Mouse (Mus musculus): ENCODE measurements around the gene Irf3. TPM values are rescaled to one million over a fixed set of nuclear protein-coding genes. Genes with fewer than 3 reads are reported as not detected.

Gene Irf3
- total RNA-seq, 2 experiments from 2014 or later: 24.2 to 34.1 TPM

DNA sequence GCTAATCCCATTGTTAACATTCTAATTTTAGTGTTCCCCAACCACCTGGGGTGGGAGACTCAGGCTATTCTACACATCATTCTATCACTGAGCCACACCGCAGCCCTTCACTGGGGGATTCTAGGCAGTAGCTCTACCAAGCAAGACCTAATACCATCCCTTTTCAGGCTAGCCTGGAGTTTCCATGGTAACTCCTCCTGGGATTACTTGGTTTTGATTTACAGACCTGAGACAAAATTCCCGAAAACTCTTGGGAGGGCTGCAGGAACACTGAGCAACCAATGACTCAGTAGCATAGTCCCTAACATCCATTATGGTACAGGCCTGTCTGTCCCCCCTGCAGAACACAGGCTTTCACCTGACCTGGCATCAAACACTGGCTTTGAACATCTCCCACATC is 28.8 kb downstream of the Irf3 start:
- ATAC-seq (replicated peaks; ENCODE audit: low FRiP score, poor library complexity, severe bottlenecking): no peak

DNA sequence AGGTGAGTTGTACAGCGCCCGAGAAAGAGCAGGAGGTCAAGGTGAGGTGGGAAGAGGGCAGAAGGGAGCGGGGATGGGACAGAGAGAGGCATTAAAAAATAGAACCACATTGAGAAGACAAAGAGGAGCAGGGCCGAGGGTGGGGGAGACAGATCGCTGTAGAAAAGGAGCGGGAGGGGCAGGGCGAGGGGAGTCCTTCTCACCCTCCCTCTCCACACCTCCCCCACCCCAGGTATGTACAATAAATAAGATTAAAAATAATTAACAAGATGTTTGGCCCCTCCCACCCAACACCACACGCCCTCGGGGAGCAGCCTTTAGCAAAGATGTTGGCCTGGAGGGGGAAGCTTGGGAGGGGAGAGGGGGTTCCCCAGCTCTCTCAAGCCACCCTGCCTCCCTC is 30.3 kb downstream of the Irf3 start:
- no peak for ATAC-seq (replicated peaks; ENCODE audit: low FRiP score, poor library complexity, severe bottlenecking)

DNA sequence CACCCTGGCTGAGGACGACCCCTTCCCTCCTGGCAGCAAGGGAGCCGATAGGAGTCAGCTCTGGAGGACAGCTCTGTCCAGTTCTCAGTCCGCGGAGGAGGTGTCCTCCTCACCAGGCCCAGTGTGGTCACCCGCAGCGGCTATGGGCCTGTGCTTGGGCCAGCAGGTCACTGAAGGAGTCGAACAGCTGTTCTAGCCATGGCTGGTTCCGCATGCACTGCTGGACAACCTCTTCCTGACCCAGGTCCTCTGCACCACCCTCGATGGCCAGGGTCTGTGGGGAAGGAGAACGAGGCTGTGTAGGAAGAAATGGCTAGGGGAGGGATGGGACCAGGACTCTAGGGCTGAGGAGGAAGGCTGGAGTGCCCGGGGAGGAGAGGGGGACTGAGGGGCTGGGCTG is 30.9 kb downstream of the Irf3 start:
- ATAC-seq (replicated peaks; ENCODE audit: low FRiP score, poor library complexity, severe bottlenecking): no peak

DNA sequence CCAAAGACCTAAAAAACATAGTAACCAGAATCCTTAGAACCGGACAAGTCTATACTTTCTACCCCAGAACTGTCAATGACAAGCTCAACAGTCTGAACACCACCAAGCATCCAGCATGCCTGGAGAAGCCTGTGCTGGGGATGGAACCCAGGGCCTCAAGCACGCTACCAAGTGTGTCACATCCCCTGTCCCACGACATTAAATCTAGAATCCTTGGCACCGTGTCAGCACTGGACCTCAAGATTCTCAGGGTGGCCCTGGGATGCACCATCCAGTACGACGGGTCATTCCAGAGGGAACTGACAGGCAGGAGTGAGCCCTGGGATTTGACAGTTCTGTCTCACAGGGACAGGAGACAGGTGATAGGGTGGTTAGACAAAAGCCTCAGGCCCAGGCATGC is 32.5 kb downstream of the Irf3 start:
- no peak for ATAC-seq (replicated peaks; ENCODE audit: low FRiP score, poor library complexity, severe bottlenecking)

DNA sequence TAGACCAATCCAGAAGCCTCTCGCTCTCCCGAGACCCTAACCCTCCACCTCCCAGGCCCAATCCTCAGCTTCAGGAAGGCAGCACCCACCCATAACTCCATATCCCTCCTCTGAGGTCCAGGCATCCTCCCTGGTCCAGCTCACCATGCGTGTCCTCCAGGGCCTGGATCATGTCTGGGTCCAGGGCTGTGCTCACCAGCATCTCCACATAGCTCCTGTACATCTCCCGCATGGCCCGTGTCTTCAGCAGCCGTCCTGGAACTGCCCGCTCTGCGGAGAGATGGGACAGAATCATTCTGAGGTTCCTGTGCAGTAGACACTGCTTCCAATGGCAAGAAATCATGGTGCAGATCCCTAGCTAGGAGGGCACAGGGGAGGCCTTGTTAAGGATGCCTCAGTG is 33.4 kb downstream of the Irf3 start:
- no peak for ATAC-seq (replicated peaks; ENCODE audit: low FRiP score, poor library complexity, severe bottlenecking)

DNA sequence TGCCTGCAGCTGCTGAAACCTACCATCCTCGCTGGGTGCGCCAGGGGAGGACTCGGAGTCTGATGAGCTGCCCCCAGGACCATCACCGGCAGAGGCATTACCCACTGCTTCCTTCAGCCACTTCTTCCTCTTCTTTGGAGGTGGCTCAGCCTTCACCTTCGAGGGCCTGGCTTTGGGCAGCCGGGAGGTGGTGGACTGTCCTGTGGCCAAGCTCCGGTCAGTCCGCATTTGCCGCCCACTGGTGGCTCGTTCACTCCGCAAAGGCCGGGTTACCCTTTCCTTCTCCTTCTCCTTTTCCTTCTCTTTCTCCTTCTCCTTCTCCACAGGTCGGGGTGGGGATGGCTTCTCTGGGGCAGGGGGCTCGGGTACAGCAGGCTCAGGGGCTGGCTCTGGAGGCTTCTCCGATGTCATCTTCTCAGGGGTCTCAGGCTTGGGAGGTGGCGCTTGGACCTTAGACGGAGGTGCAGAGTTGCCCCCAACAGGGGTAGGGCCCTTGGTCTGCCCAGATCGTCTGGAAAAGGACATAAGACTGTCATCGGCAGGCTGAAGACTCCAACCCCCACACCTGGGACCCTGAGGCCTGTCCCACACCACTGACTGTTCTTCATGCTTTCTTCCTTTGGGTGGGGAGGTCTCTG is 36.4 kb downstream of the Irf3 start:
- no peak for ATAC-seq (replicated peaks; ENCODE audit: low FRiP score, poor library complexity, severe bottlenecking)

DNA sequence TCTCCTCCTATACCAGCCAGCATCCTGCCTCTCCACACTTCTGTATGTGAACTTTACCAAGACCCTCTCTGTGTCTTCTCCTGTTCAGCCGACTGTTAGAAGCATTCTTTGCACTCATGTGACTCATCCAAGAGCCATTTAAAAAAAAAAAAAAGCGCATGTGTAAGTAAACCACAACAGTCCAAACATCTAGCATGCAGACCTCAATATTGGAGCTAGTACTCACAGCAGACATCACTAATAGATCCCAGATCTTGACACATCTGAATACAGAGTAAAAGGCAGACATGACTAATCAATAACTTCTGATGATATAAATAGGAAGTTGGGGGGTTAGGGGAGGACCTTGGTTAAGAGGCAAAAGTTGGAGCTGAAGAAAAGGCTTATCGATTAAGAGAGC is 38.2 kb downstream of the Irf3 start:
- ATAC-seq (replicated peaks; ENCODE audit: low FRiP score, poor library complexity, severe bottlenecking): no peak

DNA sequence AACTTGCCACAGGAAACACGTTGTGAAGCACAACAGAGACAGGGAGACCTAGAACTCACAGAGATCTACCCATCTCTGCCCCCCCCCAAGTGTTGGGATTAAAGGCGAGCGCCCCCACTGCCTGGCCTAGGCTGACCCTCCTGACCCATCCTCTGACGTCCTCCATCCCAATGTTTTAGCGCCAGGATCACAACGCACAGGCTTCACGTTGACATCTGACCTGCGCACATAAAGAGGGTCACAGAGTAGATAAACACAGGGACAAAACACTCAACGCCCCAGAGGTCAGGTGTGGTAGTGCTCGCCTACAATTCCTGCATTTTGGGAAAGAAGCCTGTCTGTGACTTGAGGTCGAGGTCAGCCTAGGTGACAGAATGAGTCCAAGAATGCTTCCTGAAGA is 39.3 kb downstream of the Irf3 start:
- ATAC-seq (replicated peaks; ENCODE audit: low FRiP score, poor library complexity, severe bottlenecking): no peak

DNA sequence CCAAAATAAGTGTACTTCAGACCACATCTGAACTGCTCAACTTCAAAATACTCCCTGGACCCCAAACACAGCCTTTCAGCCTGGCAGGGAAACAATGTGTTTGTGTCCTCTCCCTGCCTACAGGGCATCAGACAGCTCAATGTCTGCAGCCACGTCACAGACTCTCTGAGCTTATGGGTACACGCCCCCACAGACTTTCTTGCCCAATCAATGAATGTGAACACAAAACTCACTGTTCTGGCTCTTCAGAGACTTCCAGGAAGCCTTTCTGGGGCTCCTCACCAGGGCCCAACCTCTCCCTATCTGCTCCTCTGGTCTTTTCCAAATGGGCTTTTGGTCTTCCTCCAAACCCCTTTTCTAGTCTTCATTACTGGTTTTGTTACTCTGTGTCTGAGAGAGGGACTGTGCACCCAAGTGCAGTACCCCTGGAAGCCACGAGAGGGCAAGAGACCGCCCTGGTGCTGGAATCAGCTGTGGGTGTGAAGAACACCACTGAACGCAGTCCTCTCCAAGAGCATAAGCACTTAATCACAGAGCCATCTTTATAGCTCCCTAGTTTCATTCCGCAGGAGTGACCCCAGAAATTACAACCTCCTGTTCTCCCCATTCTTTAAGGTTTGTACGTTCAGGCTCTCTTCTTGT is 40.4 kb downstream of the Irf3 start:
- ATAC-seq (replicated peaks; ENCODE audit: low FRiP score, poor library complexity, severe bottlenecking): peak; percentile 83

DNA sequence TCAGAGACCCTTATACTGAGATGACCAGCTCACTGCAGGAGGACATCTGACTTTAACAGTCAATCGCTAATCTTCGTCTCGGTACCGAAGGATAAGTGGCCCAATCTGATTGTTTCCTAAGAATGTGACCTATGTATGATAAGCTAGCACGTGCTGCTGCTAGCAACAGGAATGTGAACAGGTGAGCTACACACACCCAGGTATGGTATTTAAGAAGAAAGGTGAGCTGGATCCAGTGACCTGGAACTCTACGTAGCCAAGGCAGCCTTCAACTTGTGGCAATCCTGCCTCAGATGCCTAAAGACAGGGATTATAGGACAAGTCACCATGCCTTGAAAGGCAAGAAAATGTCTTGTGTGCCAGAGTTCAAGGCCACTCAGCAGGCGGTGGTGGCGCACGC is 41.0 kb downstream of the Irf3 start:
- ATAC-seq (replicated peaks; ENCODE audit: low FRiP score, poor library complexity, severe bottlenecking): no peak

DNA sequence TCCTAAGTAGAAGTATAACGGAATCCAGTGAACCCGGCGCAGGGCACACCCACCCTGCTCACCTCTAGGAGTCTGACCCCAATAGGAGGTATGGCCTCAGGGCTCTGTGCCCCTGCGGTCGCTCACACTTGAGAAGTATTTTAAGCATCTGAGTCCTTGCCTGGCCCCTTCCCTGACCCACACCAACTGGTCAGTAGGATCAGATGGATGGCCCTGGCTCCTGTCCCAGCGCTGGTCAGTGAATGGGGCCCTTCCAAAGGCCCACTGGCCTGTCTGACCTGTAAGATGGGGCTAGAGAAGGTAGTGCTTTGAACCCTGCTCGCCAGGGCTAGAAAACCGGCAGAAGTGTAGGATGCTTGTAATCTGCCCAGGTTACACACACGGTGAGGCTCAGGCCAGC is 43.4 kb downstream of the Irf3 start:
- no peak for ATAC-seq (replicated peaks; ENCODE audit: low FRiP score, poor library complexity, severe bottlenecking)

DNA sequence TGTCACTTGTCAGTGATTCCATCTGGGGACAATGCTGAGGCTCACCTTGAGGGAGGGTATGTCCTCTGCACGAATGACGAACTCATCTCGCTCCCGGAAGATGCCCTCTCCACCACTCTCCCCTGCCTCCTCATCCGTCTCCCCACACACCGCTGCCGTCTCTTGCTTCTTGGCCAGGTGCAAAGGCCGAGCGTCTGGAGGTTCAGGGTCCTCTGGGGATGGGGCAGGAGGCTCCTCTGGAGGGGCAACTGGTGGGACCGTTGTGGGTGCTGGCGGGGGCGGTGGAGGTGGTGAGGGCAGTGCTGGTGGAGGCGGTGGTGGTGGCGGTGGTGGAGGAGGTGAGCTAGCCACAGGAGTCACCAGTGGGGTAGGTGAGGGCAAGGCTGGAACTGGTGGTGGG is 45.9 kb downstream of the Irf3 start:
- no peak for ATAC-seq (replicated peaks; ENCODE audit: low FRiP score, poor library complexity, severe bottlenecking)

DNA sequence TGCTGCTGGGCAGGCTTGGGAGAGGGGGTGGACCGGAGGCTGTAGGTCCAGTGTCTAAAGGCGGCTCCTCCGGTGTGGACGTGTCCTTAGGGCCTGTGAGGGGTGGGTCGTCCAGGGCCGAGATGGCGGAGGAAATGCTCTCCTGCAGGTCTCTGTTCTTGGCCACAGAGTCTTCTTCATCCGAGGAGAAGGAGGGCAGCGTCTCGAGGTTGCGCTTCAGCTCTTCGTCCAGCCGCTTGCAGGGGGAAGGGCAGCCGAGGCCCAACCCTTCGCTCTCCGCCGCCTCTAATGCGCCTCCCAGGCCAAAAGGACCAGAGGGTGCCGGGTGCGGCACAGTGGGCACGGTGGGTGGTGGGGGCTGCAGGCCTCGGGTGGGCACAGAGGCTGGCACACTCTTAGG is 48.3 kb downstream of the Irf3 start:
- ATAC-seq (replicated peaks; ENCODE audit: low FRiP score, poor library complexity, severe bottlenecking): no peak

DNA sequence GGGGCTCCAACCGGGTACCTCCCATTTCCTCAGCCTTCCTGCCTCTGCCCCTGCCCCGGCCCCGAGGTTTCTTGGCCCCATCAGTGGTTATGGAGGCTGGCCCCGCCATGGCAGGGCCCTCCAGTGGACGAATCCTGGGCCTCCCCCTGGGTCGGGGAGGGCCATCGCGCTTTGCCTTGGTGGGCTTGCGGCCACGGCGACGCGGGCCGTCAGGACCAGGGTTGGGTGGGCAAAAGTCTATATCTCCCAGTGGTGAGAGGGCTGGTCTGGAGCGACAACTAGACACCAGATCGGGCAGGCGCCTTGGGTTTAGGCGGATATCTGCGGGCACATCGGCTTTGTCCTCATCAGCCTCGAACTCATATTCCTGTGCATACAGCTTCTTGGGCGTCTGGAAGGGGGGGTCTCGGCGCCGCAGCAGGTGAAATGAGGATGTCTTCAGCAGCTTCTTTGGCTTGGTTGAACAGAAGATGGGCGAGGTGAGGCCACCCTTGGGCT is 49.5 kb downstream of the Irf3 start:
- no peak for ATAC-seq (replicated peaks; ENCODE audit: low FRiP score, poor library complexity, severe bottlenecking)

DNA sequence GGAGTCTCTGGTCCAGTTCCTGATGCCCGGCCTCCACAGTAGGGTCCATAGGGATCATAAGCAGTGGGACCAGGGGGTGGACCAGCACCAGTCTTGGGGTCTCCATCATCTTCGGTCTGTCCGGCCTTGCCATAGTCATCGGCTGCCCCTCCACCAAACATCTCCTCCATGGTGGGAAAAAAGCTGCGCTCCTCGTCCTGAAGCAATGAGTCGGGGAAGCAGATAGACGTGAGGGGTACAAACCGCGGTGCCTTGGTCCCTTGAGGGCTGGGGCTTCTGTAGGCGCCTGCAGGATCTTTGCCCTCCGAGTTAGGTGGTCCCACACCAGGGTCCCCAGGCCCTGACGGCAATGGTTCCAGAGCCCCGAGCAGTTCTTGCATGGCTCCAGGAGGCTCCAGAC is 50.0 kb downstream of the Irf3 start:
- ATAC-seq (replicated peaks; ENCODE audit: low FRiP score, poor library complexity, severe bottlenecking): no peak

DNA sequence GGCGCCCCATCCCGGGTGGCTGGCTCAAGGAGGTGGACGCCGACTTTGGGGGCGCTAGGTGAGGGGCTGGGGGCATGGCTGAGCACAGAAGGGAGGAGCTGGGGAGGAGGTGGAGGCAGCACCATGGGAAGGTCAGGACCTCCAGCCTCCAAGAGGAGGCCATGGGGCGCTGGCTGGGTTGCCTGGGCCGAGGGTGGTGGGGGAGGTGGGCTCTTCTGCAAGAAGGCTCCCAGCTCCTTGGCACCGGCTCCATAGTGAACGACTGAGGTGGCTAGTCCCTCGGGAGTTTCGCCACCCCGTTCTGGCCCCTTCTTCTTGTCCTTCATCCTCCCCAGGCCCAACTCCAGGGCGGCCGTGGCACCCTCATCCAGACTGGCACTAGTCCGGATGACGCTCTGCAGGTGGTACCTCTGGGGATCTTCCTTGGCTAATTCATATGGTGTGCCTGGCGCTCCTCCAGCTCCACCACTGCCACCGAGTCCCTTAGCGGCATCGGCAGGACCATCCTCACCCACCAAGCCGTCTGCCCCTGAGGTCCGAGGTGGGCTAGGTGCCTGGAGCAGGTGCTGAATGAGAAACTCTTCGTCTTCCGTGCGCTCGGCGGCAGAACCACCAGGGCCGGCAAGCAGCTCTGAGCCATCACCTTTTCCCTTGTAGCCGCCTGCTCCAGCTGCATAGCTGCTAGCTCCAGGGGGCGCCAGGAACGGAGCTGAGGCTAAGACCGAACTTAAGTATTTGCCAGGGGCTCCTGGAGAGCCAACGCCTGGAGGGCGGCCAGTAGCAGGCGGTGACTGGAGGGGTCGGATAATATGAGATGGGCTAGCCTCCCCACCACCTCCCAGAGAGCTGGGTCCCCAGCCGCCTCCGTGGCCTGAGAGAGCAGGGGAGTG is 50.8 kb downstream of the Irf3 start:
- ATAC-seq (replicated peaks; ENCODE audit: low FRiP score, poor library complexity, severe bottlenecking): no peak

DNA sequence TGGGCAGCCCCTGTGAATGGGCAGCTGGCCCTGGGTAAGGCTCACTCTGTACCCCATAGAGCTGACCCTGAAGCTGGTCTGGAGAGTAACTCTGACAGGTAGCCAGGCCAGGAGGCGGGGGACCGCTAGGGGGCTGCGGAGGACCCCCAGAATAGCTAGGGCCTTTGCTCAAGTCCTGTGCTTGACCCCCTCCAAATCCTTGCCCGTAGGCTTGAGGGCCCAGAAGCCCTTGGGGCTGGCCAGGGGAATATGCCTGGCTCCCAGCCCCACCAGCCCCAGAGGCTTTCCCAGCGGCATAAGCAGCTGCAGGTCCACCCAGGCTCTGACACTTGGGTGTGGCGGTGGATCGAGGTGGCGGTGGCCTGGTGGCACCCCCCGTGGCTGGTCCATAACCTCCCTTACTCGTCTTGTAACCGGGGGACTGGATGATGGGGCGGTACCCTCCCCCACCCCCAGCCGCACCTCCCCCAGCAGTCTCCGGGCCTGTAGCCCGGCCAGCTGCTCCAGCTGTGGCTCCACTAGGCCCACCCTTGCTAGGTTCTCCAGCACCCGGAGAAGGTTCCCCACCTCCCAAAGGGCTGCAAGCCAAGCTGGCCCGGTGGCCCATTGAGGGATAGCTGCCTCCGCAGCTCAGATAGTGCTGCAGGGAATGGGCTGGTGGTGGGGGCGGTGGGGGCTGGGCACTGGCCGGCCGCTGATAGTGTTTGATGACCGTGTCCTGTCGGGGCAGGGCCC is 51.6 kb downstream of the Irf3 start:
- no peak for ATAC-seq (replicated peaks; ENCODE audit: low FRiP score, poor library complexity, severe bottlenecking)

DNA sequence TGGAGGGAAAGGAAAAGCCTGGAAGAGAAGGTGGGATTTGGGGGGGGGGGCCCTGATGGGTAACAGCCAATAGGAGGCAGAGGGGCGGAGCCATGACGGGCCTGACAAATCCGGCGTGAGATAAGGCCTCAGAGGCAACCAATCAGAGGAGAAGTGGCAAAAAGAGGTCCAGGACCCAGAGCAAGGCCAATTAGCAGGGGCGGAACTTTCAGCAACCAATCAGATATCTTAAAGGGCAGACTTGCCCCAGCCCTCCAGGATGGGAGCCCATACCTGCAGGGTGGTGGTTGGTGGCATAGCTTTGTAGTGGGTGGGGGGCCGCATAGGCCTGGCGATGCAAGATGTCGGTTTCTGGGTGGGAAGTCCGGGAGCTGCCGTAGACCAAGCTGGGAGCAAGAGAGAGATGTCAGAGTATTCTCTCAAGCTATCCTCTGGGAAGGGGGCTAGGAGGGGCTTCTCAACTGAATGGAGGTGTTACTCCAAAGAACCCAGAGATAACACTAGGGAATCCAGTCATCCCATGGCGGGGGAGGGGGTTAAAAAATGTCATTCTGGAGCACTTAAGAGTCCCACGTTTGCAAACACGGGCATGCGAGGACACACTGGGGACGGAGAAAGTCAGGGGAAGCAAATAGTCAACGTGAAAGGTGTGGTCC is 53.6 kb downstream of the Irf3 start:
- no peak for ATAC-seq (replicated peaks; ENCODE audit: low FRiP score, poor library complexity, severe bottlenecking)

DNA sequence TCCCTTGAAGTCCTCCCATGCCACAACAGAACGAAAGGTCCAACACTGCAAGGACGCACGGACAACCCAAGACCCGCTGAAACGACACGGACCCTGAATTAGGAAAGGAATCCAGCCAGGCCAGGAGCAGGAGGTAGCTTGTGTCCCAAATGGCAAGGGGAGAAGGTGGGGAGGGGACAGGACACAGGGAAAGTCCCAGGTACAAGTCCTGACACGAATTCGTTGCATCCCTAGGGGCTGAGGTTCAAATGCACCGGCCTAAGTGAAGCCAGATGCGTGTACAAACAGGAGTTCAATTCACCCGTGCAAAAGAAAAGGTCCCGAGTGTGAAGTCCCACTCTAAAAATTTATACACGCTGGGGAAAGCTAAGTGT is 54.1 kb downstream of the Irf3 start:
- ATAC-seq (replicated peaks; ENCODE audit: low FRiP score, poor library complexity, severe bottlenecking): no peak
